Mouse (Mus musculus) lung, postnatal 0 days (tissue): ENCODE data around the gene Atxn7l1.

Experiments used
- CTCF ChIP-seq: IDR thresholded peaks from 2 replicates; pipeline ENCODE4 v1.5.1; 2016; ENCODE audit warnings: antibody characterized with exemption, mild to moderate bottlenecking
- EP300 ChIP-seq: IDR thresholded peaks from 2 replicates; pipeline ENCODE4 v1.6.1; 2016; ENCODE audit warnings: antibody characterized with exemption, mild to moderate bottlenecking, control low read depth

DNA sequence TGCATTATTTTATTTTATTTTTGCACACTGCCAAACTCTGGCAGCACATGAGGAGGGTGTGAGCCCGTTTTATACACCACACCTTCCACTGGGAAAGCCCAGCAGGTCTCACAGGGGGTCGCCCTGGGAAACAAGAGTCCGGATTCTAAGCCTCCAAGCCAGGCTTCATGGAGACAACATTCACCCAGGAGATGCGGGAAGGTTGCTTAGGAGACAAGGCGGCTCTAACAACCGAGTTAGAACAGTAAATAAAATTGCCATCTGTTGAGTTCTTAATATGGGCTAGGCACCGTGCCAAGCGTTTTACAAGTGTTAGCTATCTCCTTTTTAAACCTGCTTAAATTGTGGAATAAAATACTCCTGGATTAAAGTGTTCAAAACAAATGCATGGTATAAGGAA, 17.1 kb upstream of the Atxn7l1 start:
- no peak for TF ChIP-seq CTCF
- no peak for TF ChIP-seq EP300
